Mouse (Mus musculus): Measurements from ENCODE around the gene Thbd. TPM values are rescaled to one million over a fixed set of nuclear protein-coding genes. Genes with fewer than 3 reads are reported as not detected.
A peak's percentile ranks its signal among the peaks of the same experiment; 100 is the strongest.

The Thbd gene
- polyA plus RNA-seq, 1 experiment from 2014 or later = 12.6 TPM

- Histone ChIP-seq H3K4me3 (no peak overlapping the region), H3K36me3 (no peaks in the 10 kb centered on the region), H3K9me3 (no peaks in the 10 kb centered on the region), H3K4me2 (replicated peaks) (no peak overlapping the region), H3K27ac (no peak overlapping the region), H3K4me1 (no peaks in the 10 kb centered on the region), H3K9ac (no peak overlapping the region), H3K27me3 (no peaks in the 10 kb centered on the region)
- ATAC-seq (ENCODE audit: insufficient number of reproducible peaks, insufficient read depth, low FRiP score, low TSS enrichment) = no peak
- 71% methylated on average over 1 of the region's 1 CpGs for WGBS
These were observed 13.1 kb upstream of the Thbd start for GRCm38 (mm10) chr2:148421112-148421511.

DNA sequence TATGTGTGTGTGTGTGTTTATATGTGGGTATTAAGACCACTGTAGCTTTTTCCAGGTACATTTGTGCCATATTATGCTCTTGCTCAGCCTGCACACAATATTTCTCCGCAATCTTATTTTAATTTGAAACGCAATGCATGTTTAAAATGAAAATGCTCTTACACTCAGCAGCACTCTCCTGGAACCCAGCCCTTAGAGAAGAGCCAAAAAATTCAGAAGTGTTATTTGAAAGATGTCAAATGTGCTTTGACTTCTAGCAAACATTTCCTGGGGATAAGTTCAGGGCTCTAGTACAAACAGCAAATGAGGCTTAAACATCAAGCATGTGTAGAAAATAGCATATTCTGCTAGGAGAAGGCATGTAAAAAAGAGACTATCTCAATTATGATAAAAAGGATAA lies 11.8 kb upstream of the Thbd start:
- Histone ChIP-seq H3K4me3 (no peak overlapping the region), H3K9me3 (no peaks in the 10 kb centered on the region), H3K36me3 (no peaks in the 10 kb centered on the region), H3K9ac (no peak overlapping the region), H3K27ac (no peak overlapping the region), H3K27me3 (no peaks in the 10 kb centered on the region), H3K4me2 (replicated peaks) (no peak overlapping the region), H3K4me1 (no peaks in the 10 kb centered on the region)
- WGBS = 89% methylated on average over 2 of the region's 2 CpGs
- no peak for ATAC-seq (ENCODE audit: insufficient number of reproducible peaks, insufficient read depth, low FRiP score, low TSS enrichment)

- Histone ChIP-seq H3K4me1 (no peaks in the 10 kb centered on the region), H3K36me3 (no peaks in the 10 kb centered on the region)
- whole genome bisulfite sequencing = 73% methylated on average over 3 of the region's 3 CpGs
These were observed 11.2 kb upstream of the Thbd start for GRCm38 (mm10) chr2:148419151-148419550.

GRCm38 (mm10) chr2:148409821-148410220 lies 1.8 kb upstream of the Thbd start:
- 73% methylated on average over 1 of the region's 1 CpGs for WGBS
- peaks cover 27% of the 10 kb centered on the region for H3K4me1 ChIP-seq
- H3K4me2 ChIP-seq (replicated peaks) = no peak overlapping the region
- no peaks in the 10 kb centered on the region for H3K36me3 ChIP-seq
- no peak for ATAC-seq (ENCODE audit: insufficient number of reproducible peaks, insufficient read depth, low FRiP score, low TSS enrichment)
- no peak overlapping the region for H3K9ac ChIP-seq
- no peak overlapping the region for H3K27ac ChIP-seq
- no peaks in the 10 kb centered on the region for H3K9me3 ChIP-seq
- peaks cover 42% of the 10 kb centered on the region for H3K27me3 ChIP-seq
- H3K4me3 ChIP-seq = no peak overlapping the region

More at GRCm38 (mm10) chr2:148419151-148419550, 11.2 kb upstream of the Thbd start:
- H3K27me3 ChIP-seq = no peaks in the 10 kb centered on the region
- H3K4me2 ChIP-seq (replicated peaks) = no peak overlapping the region
- no peak overlapping the region for H3K4me3 ChIP-seq
- H3K9me3 ChIP-seq = no peaks in the 10 kb centered on the region
- no peak for ATAC-seq (ENCODE audit: insufficient number of reproducible peaks, insufficient read depth, low FRiP score, low TSS enrichment)
- H3K27ac ChIP-seq = no peak overlapping the region
- no peak overlapping the region for H3K9ac ChIP-seq

GRCm38 (mm10) chr2:148409141-148409540 lies 1.2 kb upstream of the Thbd start:
- Histone ChIP-seq H3K27me3 (peaks cover 45% of the 10 kb centered on the region), H3K4me3 (no peak overlapping the region), H3K4me2 (replicated peaks) (0 out of 2 replicates have a peak overlapping the region, but pooled peaks have one; percentile 13), H3K27ac (no peak overlapping the region), H3K36me3 (no peaks in the 10 kb centered on the region), H3K9ac (no peak overlapping the region), H3K4me1 (peaks cover 27% of the 10 kb centered on the region), H3K9me3 (no peaks in the 10 kb centered on the region)
- 16% methylated on average over 9 of the region's 9 CpGs for WGBS
- peak; percentile 75 for ATAC-seq (ENCODE audit: insufficient number of reproducible peaks, insufficient read depth, low FRiP score, low TSS enrichment)

- Histone ChIP-seq H3K9me3 (no peaks in the 10 kb centered on the region), H3K36me3 (no peaks in the 10 kb centered on the region), H3K27ac (no peak overlapping the region), H3K4me2 (replicated peaks) (peak overlapping the region; percentile 13; the same call in 1 of the 2 replicates), H3K9ac (no peak overlapping the region), H3K4me3 (no peak overlapping the region), H3K27me3 (peaks cover 45% of the 10 kb centered on the region), H3K4me1 (peaks cover 27% of the 10 kb centered on the region)
- 13% methylated on average over 6 of the region's 6 CpGs for WGBS
- ATAC-seq (ENCODE audit: insufficient number of reproducible peaks, insufficient read depth, low FRiP score, low TSS enrichment) = no peak
These were observed 753 bp upstream of the Thbd start for GRCm38 (mm10) chr2:148408761-148409120.

DNA sequence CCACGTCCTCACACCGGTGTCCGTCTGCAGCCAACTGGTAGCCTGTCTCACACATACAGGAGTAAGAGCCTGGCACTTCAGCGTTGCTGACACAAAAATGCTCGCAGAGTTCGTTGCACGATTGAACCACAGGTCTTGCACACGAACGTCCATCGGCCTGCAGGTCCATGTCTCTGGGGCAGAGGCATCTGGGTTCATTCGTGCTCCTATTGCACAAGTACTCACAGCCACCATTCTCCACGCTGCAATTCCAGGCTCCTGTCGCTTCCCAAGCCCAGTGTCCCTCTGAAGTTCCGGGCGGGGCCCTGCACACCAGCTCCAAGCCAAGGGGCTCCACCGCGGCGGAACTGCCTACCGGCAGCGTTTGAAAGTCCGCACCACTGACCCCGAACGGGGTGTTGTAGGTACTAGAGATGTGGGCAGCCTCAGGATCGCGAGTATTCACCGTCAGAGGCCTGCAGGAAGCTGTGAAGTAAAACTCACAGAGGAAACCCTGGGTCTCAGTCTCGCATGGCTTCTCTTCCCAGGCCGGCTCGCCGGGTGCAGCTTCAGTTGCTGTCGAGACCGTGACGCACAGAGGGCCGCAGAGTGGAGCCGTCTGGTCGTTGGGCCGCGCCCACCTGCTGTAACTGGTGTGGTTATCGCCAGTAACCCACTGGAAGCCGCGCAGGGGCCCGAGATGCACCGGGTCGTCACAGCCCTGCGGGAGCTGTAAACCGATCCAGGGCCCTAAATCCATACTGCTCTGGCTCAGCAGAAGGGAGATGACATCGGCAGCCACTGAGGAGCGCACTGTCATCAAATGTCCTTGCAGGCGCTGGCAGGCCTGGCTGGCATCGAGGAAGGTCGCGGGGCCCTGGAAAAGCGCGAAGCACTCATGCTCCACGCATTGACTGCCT lies 768 bp downstream of the Thbd start:
- H3K4me2 ChIP-seq (replicated peaks) = peak overlapping the region; percentile 65
- H3K4me1 ChIP-seq = peaks cover 27% of the 10 kb centered on the region
- 0 out of 2 replicates have a peak, but pooled peaks have one; percentile 7 for ATAC-seq (ENCODE audit: insufficient number of reproducible peaks, insufficient read depth, low FRiP score, low TSS enrichment)
- H3K9ac ChIP-seq = peak overlapping the region; percentile 48
- peak overlapping the region; percentile 37 for H3K4me3 ChIP-seq
- H3K27ac ChIP-seq = no peak overlapping the region
- WGBS = 4% methylated on average over 55 of the region's 55 CpGs
- H3K9me3 ChIP-seq = no peaks in the 10 kb centered on the region
- no peaks in the 10 kb centered on the region for H3K36me3 ChIP-seq
- peaks cover 45% of the 10 kb centered on the region for H3K27me3 ChIP-seq

DNA sequence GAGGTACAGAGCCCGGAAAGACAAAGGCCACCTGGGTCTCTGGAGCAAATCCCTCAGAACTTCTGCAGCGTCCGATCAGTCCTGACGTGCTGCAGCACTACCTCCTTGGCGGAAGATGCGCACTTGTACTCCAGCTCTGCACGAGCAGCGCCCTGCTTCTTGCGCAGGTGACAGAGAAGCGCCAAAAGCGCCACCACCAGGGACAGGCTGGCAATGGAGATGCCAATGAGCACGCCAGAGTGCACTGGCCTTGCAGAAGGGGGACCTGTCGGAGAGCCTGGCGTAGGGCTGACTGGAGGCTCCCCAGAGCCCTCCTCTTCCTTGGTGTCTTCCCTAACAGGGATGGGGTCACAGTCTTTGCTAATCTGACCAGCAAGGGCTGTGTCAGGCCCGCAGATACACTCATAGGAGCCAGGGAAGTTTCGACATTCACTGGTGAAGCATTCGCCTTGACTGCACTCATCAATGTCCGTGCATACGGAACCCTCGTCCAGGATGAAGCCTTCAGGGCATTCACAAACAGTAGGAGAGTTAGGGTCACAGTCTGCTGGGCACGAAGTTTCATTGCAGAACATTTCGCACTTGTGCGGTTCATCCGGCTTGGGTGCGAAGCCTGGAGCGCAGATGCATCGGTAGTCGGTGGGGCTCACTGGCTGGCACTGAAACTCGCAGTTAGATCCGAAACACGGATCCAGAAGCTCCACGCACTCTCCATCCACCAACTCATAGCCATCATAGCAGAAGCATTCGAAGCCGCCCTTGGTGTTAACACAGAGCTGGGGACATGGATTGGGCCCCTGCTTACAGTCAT lies 1.6 kb downstream of the Thbd start:
- H3K9ac ChIP-seq = peak overlapping the region; percentile 48; the same call in 1 of the 2 replicates
- 12% methylated on average over 34 of the region's 34 CpGs for WGBS
- H3K27me3 ChIP-seq = peaks cover 45% of the 10 kb centered on the region
- no peaks in the 10 kb centered on the region for H3K36me3 ChIP-seq
- H3K27ac ChIP-seq = no peak overlapping the region
- H3K9me3 ChIP-seq = no peaks in the 10 kb centered on the region
- H3K4me1 ChIP-seq = peaks cover 27% of the 10 kb centered on the region
- ATAC-seq (ENCODE audit: insufficient number of reproducible peaks, insufficient read depth, low FRiP score, low TSS enrichment) = no peak
- H3K4me2 ChIP-seq (replicated peaks) = peak overlapping the region; percentile 65
- peak overlapping the region; percentile 37 for H3K4me3 ChIP-seq

DNA sequence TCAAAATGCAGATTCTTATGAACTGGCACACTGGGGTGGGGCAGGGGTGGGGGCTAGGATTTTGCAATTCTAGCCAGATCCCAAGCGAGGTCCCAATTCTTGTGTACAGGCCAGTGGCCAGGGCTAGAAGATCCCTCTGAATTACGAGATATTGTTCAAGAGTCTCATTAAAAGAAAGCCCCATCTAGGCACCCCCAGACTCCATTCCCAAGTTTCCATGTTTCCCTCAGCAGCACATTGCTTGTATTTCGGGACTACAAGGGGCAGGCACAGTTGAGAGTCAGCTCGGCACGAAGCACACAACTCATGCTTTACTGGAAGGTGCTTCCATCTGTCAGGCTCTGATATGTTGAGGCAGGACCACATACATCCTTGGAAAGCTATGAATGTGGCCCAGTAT lies 3.1 kb downstream of the Thbd start:
- 73% methylated on average over 5 of the region's 5 CpGs for WGBS
- Histone ChIP-seq H3K27me3 (peaks cover 45% of the 10 kb centered on the region), H3K9ac (no peak overlapping the region), H3K36me3 (no peaks in the 10 kb centered on the region), H3K9me3 (no peaks in the 10 kb centered on the region), H3K4me2 (replicated peaks) (peak overlapping the region; percentile 2; the same call in 1 of the 2 replicates), H3K4me1 (peaks cover 27% of the 10 kb centered on the region), H3K27ac (no peak overlapping the region), H3K4me3 (no peak overlapping the region)
- no peak for ATAC-seq (ENCODE audit: insufficient number of reproducible peaks, insufficient read depth, low FRiP score, low TSS enrichment)

GRCm38 (mm10) chr2:148402227-148402626 lies 5.8 kb downstream of the Thbd start:
- ATAC-seq (ENCODE audit: insufficient number of reproducible peaks, insufficient read depth, low FRiP score, low TSS enrichment) = no peak
- H3K4me2 ChIP-seq (replicated peaks) = no peak overlapping the region
- H3K27me3 ChIP-seq = peaks cover 24% of the 10 kb centered on the region
- no peaks in the 10 kb centered on the region for H3K36me3 ChIP-seq
- peaks cover 15% of the 10 kb centered on the region for H3K4me1 ChIP-seq
- 93% methylated on average over 1 of the region's 1 CpGs for WGBS
- no peaks in the 10 kb centered on the region for H3K9me3 ChIP-seq
- no peak overlapping the region for H3K4me3 ChIP-seq
- H3K27ac ChIP-seq = no peak overlapping the region
- H3K9ac ChIP-seq = no peak overlapping the region

DNA sequence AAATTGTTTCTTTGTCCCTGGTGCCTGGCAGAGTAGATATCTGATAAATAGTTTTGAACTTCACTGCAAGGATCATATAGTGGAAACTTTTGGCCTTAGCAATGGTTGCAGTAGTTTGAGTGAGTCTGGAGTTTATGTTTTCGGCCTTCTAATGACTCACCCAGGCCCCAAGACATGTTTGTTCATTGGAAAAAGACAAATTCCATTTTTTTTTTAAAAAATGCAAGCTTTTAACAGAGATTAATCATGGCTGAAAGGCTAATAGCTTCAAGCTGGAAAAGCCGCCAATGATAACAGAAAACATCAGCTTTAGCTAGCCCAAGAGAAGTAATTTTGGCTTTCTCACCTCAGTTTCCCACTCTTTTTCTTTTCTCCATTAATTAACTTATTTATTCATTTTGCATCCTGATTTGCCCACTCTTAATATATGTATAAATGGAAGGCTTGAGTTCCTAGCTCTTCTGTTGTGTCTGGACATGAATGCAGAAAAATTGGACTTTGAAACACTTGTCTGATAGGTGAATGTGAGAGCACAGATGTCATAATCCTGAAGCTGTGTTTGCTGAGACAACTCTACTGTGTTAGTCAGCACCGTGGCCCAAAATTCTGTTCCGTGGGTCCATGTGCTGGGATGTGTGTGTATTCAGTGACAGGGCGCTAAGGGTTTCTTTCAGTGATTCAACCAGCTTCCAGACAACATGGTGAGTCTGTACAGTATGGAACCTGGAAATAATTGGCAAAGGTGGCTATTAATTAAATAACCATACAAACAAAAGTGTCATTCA lies 8.9 kb downstream of the Thbd start:
- Histone ChIP-seq H3K4me1 (peaks cover 22% of the 10 kb centered on the region), H3K9ac (no peak overlapping the region), H3K4me3 (no peak overlapping the region), H3K27me3 (peaks cover 21% of the 10 kb centered on the region), H3K4me2 (replicated peaks) (no peak overlapping the region), H3K27ac (no peak overlapping the region), H3K9me3 (no peaks in the 10 kb centered on the region), H3K36me3 (no peaks in the 10 kb centered on the region)
- ATAC-seq (ENCODE audit: insufficient number of reproducible peaks, insufficient read depth, low FRiP score, low TSS enrichment) = no peak
- WGBS = 74% methylated on average over 5 of the region's 5 CpGs
